Comparison of ENCODE assay signal across 23 mouse cellular contexts in genomic region chr7:129693635-129694034, GRCm38 (mm10).
A peak's percentile ranks its signal among the peaks of the same experiment; 100 is the strongest.
DNase-seq lines count a peak whose midpoint lies in the region; ATAC-seq and TF ChIP-seq lines count a peak whose summit lies in the region.
"Had no signal": no experiment of that assay in that cellular context is flagged by ENCODE, and none has a peak within 500 bp of the region (broad histone marks: within the 10 kb centered on the region; RNA-seq: fewer than 3 reads in every experiment).

No protein-coding gene starts in this region.

- no peak overlapping the region for H3K4me3 ChIP-seq in lung, postnatal 0 days (ENCODE audit: low read depth, low read length)
- H3K4me3 ChIP-seq in stomach, embryonic 16.5 days (replicated peaks; ENCODE audit: low read length) = no peak overlapping the region
- H3K4me3 ChIP-seq in cerebellum, adult 2 months (replicated peaks; ENCODE audit: insufficient read depth, low read depth, low read length) = no peak overlapping the region
- H3K4me3 ChIP-seq: embryonic facial prominence, embryonic 13.5 days; forebrain, embryonic 15.5 days; hindbrain, embryonic 12.5 days; limb, embryonic 13.5 days; myocyte had no signal

- H3K27ac ChIP-seq in lung, postnatal 0 days (ENCODE audit: low read length) = peak overlapping the region; percentile 69
- no peak overlapping the region for H3K27ac ChIP-seq in stomach, embryonic 16.5 days (ENCODE audit: low read length)
- no peak overlapping the region for H3K27ac ChIP-seq in cerebellum, adult 2 months (ENCODE audit: insufficient read depth, low read length)
- H3K27ac ChIP-seq: embryonic facial prominence, embryonic 13.5 days; forebrain, embryonic 15.5 days; hindbrain, embryonic 12.5 days; limb, embryonic 13.5 days; liver, embryonic 14.5 days had no signal

- no peak overlapping the region for H3K9ac ChIP-seq in lung, postnatal 0 days (replicated peaks; ENCODE audit: low read depth)
- H3K9ac ChIP-seq in stomach, embryonic 16.5 days (ENCODE audit: low read length) = no peak overlapping the region
- H3K9ac ChIP-seq: embryonic facial prominence, embryonic 13.5 days; forebrain, embryonic 15.5 days; hindbrain, embryonic 12.5 days; limb, embryonic 13.5 days; liver, embryonic 14.5 days had no signal

- no peak for TF ChIP-seq EP300 in lung, postnatal 0 days (IDR thresholded peaks at IDR 0.05)

- DNase-seq in heart, adult 11 months = peak; percentile 79
- no peak for DNase-seq in heart, adult 9 months (ENCODE audit: low spot score in 2 of 2)
- DNase-seq in large intestine, adult 2 months (ENCODE audit: low read depth, low spot score) = peak; percentile 51
- peak; percentile 53 for DNase-seq in lung, postnatal 0 days (ENCODE audit: low spot score)
- DNase-seq in urinary bladder, postnatal 36 days (ENCODE audit: low spot score in 2 of 2) = no peak
- DNase-seq in cerebellum, adult 2 months = no peak
- DNase-seq: adrenal gland, adult 2 months; cerebellum, postnatal 10 days; gastrocnemius, postnatal 36 days; heart, postnatal 14 days; kidney, adult 18-20 months; kidney, postnatal 14 days; midbrain, embryonic 14.5 days; right cerebral cortex, postnatal 25 days had no signal

- no peaks in the 10 kb centered on the region for H3K36me3 ChIP-seq in lung, postnatal 0 days (ENCODE audit: insufficient read depth, low read length)
- no peaks in the 10 kb centered on the region for H3K36me3 ChIP-seq in stomach, embryonic 16.5 days (ENCODE audit: control insufficient read depth, insufficient read depth, low read length)
- H3K36me3 ChIP-seq: embryonic facial prominence, embryonic 13.5 days; forebrain, embryonic 15.5 days; hindbrain, embryonic 12.5 days; limb, embryonic 13.5 days had no signal

- no peak for TF ChIP-seq CTCF in lung, postnatal 0 days (IDR thresholded peaks at IDR 0.05)
- no peak for TF ChIP-seq CTCF in cerebellum, adult 2 months (IDR thresholded peaks at IDR 0.05; ENCODE audit: borderline replicate concordance, insufficient read depth, low read depth, low read length)

- no peak for TF ChIP-seq POLR2A in cerebellum, adult 2 months (IDR thresholded peaks at IDR 0.05; ENCODE audit: borderline replicate concordance, insufficient read depth, low read length)

- H3K27me3 ChIP-seq in lung, postnatal 0 days (replicated peaks; ENCODE audit: insufficient read depth, low read length) = no peaks in the 10 kb centered on the region
- H3K27me3 ChIP-seq in stomach, embryonic 16.5 days (ENCODE audit: control insufficient read depth, insufficient read depth, low read length) = no peaks in the 10 kb centered on the region
- no peaks in the 10 kb centered on the region for H3K27me3 ChIP-seq in cerebellum, adult 2 months (ENCODE audit: control insufficient read depth, insufficient read depth, low read length)
- H3K27me3 ChIP-seq: embryonic facial prominence, embryonic 13.5 days; forebrain, embryonic 15.5 days; hindbrain, embryonic 12.5 days; limb, embryonic 13.5 days had no signal

- H3K4me1 ChIP-seq in lung, postnatal 0 days (ENCODE audit: insufficient read depth, low read depth, low read length) = no peaks in the 10 kb centered on the region
- H3K4me1 ChIP-seq in stomach, embryonic 16.5 days (ENCODE audit: control insufficient read depth, insufficient read depth, low read length) = peaks cover 8% of the 10 kb centered on the region
- H3K4me1 ChIP-seq in cerebellum, adult 2 months (ENCODE audit: control insufficient read depth, insufficient read depth, low read length) = no peaks in the 10 kb centered on the region
- H3K4me1 ChIP-seq: forebrain, embryonic 15.5 days; hindbrain, embryonic 12.5 days had no signal

- ATAC-seq in lung, postnatal 0 days = peak; percentile 73
- peak; percentile 83 for ATAC-seq in stomach, embryonic 16.5 days (ENCODE audit: insufficient read depth, low FRiP score)
- no peak for ATAC-seq in frontal cortex, adult (ENCODE audit: low TSS enrichment)
- ATAC-seq: forebrain, embryonic 15.5 days had no signal

- 20% methylated on average over 9 of the region's 9 CpGs for WGBS in large intestine, adult 2 months
- WGBS in lung, postnatal 0 days = 39% methylated on average over 9 of the region's 9 CpGs
- WGBS in stomach, embryonic 16.5 days = 61% methylated on average over 9 of the region's 9 CpGs
- WGBS in cerebellum, adult 2 months = 65% methylated on average over 9 of the region's 9 CpGs

- H3K9me3 ChIP-seq in lung, postnatal 0 days (ENCODE audit: low read length) = no peaks in the 10 kb centered on the region
- H3K9me3 ChIP-seq in stomach, embryonic 16.5 days (replicated peaks; ENCODE audit: control insufficient read depth, low read length) = no peaks in the 10 kb centered on the region
- H3K9me3 ChIP-seq: embryonic facial prominence, embryonic 13.5 days; forebrain, embryonic 15.5 days; hindbrain, embryonic 12.5 days had no signal

- H3K4me2 ChIP-seq in lung, postnatal 0 days (replicated peaks; ENCODE audit: low read depth, low read length) = no peak overlapping the region
- no peak overlapping the region for H3K4me2 ChIP-seq in stomach, embryonic 16.5 days (ENCODE audit: low read depth, low read length)
- H3K4me2 ChIP-seq: embryonic facial prominence, embryonic 13.5 days; forebrain, embryonic 15.5 days; heart, embryonic 11.5 days; hindbrain, embryonic 12.5 days; limb, embryonic 13.5 days had no signal

Comparison
In these comparisons a context has a peak if more than half of its experiments do, and no peak if none do; other contexts are left out.
1. DNase-seq: peak in heart, adult 11 months (single experiment), large intestine, adult 2 months (single experiment) and lung, postnatal 0 days (single experiment); none in heart, adult 9 months (0 of 2), urinary bladder, postnatal 36 days (0 of 2) and cerebellum, adult 2 months (0 of 2).